Mouse (Mus musculus): ENCODE data around the gene Mad2l1bp.

GRCm38 (mm10) chr17:46182273-46182672 lies 28.9 kb upstream of the Mad2l1bp start:
- no peak for TF ChIP-seq POLR2AphosphoS5 (IDR thresholded peaks at IDR 0.05; ENCODE audit: insufficient replicate concordance, low read depth, low read length)
- TF ChIP-seq CTCF (IDR thresholded peaks at IDR 0.05; ENCODE audit: low read depth, low read length), result no peak
